Mouse (Mus musculus): ENCODE measurements around the gene Gm9044. TPM values are rescaled to one million over a fixed set of nuclear protein-coding genes. Genes with fewer than 3 reads are reported as not detected.

The Gm9044 gene
- not detected for polyA plus RNA-seq (2017; shearing (Covaris generic))

DNA sequence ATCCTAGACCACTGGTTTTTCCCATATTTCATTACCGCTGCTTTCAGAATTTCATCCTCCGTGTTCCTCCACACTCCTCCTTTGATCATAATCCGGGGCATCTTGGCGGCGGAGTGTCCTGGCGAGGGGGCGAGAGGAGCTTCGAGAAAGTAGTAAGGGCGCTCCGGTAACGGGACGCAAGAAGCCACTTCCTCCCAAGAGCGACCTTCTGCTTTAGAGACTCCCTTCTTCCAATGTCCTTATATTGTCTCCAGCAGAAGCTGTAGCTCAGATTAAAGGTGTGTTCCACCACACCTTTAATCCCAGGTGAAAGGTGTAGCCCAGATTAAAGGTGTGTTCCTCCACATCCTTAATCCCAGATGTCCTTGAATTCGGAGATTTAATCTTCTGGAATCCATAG is at the start of gene Gm9044:
Gm9044 (minus strand) TSS at position 101 of the 400 bp plus-strand sequence.

DNA sequence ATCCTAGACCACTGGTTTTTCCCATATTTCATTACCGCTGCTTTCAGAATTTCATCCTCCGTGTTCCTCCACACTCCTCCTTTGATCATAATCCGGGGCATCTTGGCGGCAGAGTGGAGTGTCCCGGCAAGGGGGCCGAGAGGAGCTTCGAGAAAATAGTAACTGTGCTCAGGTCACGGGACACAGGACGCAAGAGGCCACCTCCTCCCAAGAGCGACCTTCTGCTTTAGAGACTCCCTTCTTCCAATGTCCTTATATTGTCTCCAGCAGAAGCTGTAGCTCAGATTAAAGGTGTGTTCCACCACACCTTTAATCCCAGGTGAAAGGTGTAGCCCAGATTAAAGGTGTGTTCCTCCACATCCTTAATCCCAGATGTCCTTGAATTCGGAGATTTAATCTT is 21.8 kb upstream of the Gm9044 start, which contains the start of gene Gm9049:
Gm9049 (minus strand) TSS at position 101 of the 400 bp plus-strand sequence.

DNA sequence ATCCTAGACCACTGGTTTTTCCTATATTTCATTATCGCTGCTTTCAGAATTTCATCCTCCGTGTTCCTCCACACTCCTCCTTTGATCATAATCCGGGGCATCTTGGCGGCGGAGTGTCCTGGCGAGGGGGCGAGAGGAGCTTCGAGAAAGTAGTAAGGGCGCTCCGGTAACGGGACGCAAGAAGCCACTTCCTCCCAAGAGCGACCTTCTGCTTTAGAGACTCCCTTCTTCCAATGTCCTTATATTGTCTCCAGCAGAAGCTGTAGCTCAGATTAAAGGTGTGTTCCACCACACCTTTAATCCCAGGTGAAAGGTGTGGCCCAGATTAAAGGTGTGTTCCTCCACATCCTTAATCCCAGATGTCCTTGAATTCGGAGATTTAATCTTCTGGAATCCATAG is 16.4 kb upstream of the Gm9044 start, which contains the start of gene Gm9048:
Gm9048 (minus strand) TSS at position 101 of the 400 bp plus-strand sequence.

DNA sequence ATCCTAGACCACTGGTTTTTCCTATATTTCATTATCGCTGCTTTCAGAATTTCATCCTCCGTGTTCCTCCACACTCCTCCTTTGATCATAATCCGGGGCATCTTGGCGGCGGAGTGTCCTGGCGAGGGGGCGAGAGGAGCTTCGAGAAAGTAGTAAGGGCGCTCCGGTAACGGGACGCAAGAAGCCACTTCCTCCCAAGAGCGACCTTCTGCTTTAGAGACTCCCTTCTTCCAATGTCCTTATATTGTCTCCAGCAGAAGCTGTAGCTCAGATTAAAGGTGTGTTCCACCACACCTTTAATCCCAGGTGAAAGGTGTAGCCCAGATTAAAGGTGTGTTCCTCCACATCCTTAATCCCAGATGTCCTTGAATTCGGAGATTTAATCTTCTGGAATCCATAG is 10.9 kb upstream of the Gm9044 start, which contains the start of gene Gm9046:
Gm9046 (minus strand) TSS at position 101 of the 400 bp plus-strand sequence.

DNA sequence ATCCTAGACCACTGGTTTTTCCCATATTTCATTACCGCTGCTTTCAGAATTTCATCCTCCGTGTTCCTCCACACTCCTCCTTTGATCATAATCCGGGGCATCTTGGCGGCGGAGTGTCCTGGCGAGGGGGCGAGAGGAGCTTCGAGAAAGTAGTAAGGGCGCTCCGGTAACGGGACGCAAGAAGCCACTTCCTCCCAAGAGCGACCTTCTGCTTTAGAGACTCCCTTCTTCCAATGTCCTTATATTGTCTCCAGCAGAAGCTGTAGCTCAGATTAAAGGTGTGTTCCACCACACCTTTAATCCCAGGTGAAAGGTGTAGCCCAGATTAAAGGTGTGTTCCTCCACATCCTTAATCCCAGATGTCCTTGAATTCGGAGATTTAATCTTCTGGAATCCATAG is 5.5 kb upstream of the Gm9044 start, which contains the start of gene Gm9045:
Gm9045 (minus strand) TSS at position 101 of the 400 bp plus-strand sequence.

DNA sequence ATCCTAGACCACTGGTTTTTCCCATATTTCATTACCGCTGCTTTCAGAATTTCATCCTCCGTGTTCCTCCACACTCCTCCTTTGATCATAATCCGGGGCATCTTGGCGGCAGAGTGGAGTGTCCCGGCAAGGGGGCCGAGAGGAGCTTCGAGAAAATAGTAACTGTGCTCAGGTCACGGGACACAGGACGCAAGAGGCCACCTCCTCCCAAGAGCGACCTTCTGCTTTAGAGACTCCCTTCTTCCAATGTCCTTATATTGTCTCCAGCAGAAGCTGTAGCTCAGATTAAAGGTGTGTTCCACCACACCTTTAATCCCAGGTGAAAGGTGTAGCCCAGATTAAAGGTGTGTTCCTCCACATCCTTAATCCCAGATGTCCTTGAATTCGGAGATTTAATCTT is 5.3 kb downstream of the Gm9044 start, which contains the start of gene Gm9040:
Gm9040 (minus strand) TSS at position 101 of the 400 bp plus-strand sequence.

DNA sequence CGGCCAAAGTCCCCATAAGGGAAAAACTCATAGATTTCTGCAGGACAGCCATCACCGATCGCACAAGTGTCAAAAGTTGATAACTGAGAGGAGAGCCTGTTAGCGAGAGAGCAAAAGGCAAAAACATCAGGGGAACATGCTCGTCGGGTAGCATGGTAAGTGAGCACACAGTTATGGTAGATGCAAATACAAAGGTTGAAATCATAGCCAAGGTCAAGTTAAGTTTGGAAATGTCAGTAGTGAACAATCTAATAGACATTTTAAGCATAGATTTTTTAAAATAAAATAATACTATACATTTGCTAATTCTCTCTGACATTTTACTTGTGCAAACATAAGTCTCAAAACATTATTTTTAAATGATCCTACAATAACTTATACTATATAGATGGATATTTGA is 37.3 kb downstream of the Gm9044 start, which contains the start of gene Iltifb:
Iltifb (minus strand) TSS at position 101 of the 400 bp plus-strand sequence.

Other genes starting within 250 kb of the Gm9044 start
- gene Mdm1, start 190.6 kb downstream of the Gm9044 start, polyA plus RNA-seq (2017; shearing (Covaris generic)), result 6.7 TPM
- not detected for gene Il22, start 127.5 kb downstream of the Gm9044 start, polyA plus RNA-seq (2017; shearing (Covaris generic))
- not detected for gene Gm32717, start 91.6 kb downstream of the Gm9044 start, polyA plus RNA-seq (2017; shearing (Covaris generic))
- not detected for gene Gm32802, start 73.7 kb downstream of the Gm9044 start, polyA plus RNA-seq (2017; shearing (Covaris generic))
- gene Iltifb, start 37.4 kb downstream of the Gm9044 start, polyA plus RNA-seq (2017; shearing (Covaris generic)), result not detected
- not detected for gene Gm9040, start 5.4 kb downstream of the Gm9044 start, polyA plus RNA-seq (2017; shearing (Covaris generic))
- not detected for gene Gm9045, start 5.4 kb upstream of the Gm9044 start, polyA plus RNA-seq (2017; shearing (Covaris generic))
- gene Gm9046, start 10.8 kb upstream of the Gm9044 start, polyA plus RNA-seq (2017; shearing (Covaris generic)), result not detected
- not detected for gene Gm9048, start 16.3 kb upstream of the Gm9044 start, polyA plus RNA-seq (2017; shearing (Covaris generic))
- not detected for gene Gm9049, start 21.7 kb upstream of the Gm9044 start, polyA plus RNA-seq (2017; shearing (Covaris generic))
- 735 TPM for gene Ifng, start 108.6 kb upstream of the Gm9044 start, polyA plus RNA-seq (2017; shearing (Covaris generic))